Mouse (Mus musculus) kidney, embryonic 14.5 days (tissue): ENCODE measurements around the gene Kcnk10. TPM values are rescaled to one million over a fixed set of nuclear protein-coding genes. Genes with fewer than 3 reads are reported as not detected.
A peak's percentile ranks its signal among the peaks of the same experiment; 100 is the strongest.

ENCODE experiments used
- ATAC-seq: fragments of 200-750 bp; cut with Nextera tagmentation; 2 replicates; pipeline ENCODE4 v1.8.0; 2017; ENCODE audit warnings: moderate number of reproducible peaks, mild to moderate bottlenecking, moderate TSS enrichment, moderate library complexity; ENCODE audit not compliant: low FRiP score, low TSS enrichment
- H3K27ac ChIP-seq: fragments of 300-500 bp; sonication (generic); 2 replicates; pipeline ENCODE4 v1.5.1; 2014; ENCODE audit warnings: low read depth, mild to moderate bottlenecking, low read length, moderate library complexity, mixed read lengths
- H3K27me3 ChIP-seq: fragments of 300-500 bp; sonication (generic); 2 replicates; pipeline ENCODE4 v1.6.1; 2014; ENCODE audit warnings: mild to moderate bottlenecking, low read length; ENCODE audit not compliant: control insufficient read depth, insufficient read depth
- H3K36me3 ChIP-seq: fragments of 300-500 bp; sonication (generic); 2 replicates; pipeline ENCODE4 v1.6.1; 2014; ENCODE audit warnings: low read length, mixed read lengths; ENCODE audit not compliant: control insufficient read depth, insufficient read depth
- H3K4me1 ChIP-seq: fragments of 300-500 bp; sonication (generic); 2 replicates; pipeline ENCODE4 v1.6.1; 2014; ENCODE audit warnings: low read length, mixed read lengths; ENCODE audit not compliant: control insufficient read depth, insufficient read depth
- H3K4me2 ChIP-seq: fragments of 300-500 bp; sonication (generic); replicated peaks from 2 replicates; pipeline ENCODE4 v1.6.1; 2014; ENCODE audit warnings: low read depth, mild to moderate bottlenecking, low read length
- H3K4me3 ChIP-seq: fragments of 300-500 bp; sonication (generic); 2 replicates; pipeline ENCODE4 v1.5.1; 2014; ENCODE audit warnings: mild to moderate bottlenecking, low read length
- H3K9ac ChIP-seq: fragments of 300-500 bp; sonication (generic); 2 replicates; pipeline ENCODE4 v1.6.1; 2014; ENCODE audit warnings: low read depth, mild to moderate bottlenecking, low read length, moderate library complexity
- H3K9me3 ChIP-seq: fragments of 300-500 bp; sonication (generic); 2 replicates; pipeline ENCODE4 v1.6.1; 2016; ENCODE audit warnings: low read length; ENCODE audit not compliant: control insufficient read depth
- WGBS: fragments of 180-500 bp; shearing (Covaris S2); extraction: QIAGEN DNeasy Blood & Tissue Kit; methylation state at CpG from one replicate; pipeline ENCODE4 v1.1.7; 2014; 5-methylcytosine and 5-hydroxymethylcytosine counted together
- polyA plus RNA-seq: library from polyadenylated mRNA; unstranded; fragments of >200 nt; fragmentation: Nextera tagmentation; extraction: Ambion mirVana; gene quantifications from 2 replicates; pipeline ENCODE4 v1.2.1, GENCODE M21; 2014

The Kcnk10 gene
- polyA plus RNA-seq, 1 experiment from 2014 or later = 1.8 TPM

DNA sequence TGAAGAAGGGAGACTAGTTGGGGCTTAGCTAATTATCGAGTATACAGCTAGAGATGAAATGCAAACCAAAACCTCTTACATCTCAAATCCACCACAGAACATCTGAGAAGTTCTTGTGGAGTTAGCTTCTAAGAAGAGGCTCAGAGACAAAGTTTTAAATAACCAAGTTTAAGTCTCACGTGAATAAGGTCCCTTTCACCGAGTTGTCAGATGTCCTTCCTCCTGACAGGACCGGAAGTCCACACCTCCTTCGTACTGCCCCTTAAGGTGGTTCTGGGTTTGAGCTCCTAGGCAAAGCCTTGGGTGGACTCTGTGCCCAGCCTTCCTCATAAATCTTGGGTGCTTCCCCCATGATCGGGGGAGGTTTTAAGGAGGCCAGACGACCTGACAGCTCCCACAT lies 156.8 kb downstream of the Kcnk10 start:
- ATAC-seq = no peak
- Histone ChIP-seq H3K4me1 (no peaks in the 10 kb centered on the region), H3K27me3 (no peaks in the 10 kb centered on the region), H3K27ac (no peak overlapping the region), H3K4me2 (no peak overlapping the region), H3K36me3 (no peaks in the 10 kb centered on the region), H3K4me3 (no peak overlapping the region), H3K9me3 (no peaks in the 10 kb centered on the region), H3K9ac (no peak overlapping the region)
- 66% methylated on average over 7 of the region's 7 CpGs for WGBS

DNA sequence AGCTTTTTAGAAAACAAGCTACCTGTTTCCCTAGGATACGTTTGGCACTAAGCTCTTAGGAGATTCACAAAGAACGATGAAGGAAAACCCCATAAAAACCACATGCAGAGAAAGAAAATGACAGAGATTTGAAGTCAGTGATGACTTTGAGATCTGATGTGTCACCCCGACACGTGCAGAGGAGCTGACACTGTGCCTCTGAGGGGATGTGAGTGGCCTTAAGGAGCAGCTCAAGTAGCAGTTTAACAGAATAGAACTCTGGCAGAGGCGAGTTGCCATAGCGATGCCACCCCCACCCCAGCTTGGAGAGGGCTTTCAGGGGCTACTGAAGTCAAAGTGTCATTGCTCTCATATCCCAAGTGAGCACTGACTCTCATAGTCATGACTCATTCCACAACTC lies 158.3 kb downstream of the Kcnk10 start:
- H3K4me3 ChIP-seq = no peak overlapping the region
- no peak overlapping the region for H3K9ac ChIP-seq
- 68% methylated on average over 6 of the region's 6 CpGs for WGBS
- H3K27me3 ChIP-seq = no peaks in the 10 kb centered on the region
- H3K4me2 ChIP-seq = no peak overlapping the region
- no peak overlapping the region for H3K27ac ChIP-seq
- H3K36me3 ChIP-seq = no peaks in the 10 kb centered on the region
- no peak for ATAC-seq
- no peaks in the 10 kb centered on the region for H3K9me3 ChIP-seq
- H3K4me1 ChIP-seq = no peaks in the 10 kb centered on the region

DNA sequence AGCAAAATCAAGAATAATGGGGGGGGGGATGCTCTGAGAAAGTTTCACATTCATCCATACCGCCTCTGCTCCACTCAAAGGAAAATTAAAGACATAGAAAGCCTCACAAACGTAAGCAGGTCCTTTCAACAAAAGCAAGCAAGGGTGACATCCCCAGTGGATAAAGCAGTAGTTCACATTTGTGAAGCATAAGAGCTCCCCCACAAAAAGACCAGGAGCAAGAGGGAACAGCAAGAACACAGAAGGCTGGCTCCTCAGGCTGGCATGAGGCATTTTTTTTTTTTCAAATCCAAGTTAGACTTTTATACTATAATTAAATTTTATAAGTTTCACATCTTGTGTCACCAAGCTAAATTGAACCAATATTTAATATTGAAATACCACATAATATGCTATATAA lies 168.5 kb downstream of the Kcnk10 start:
- 49% methylated on average over 2 of the region's 2 CpGs for WGBS
- H3K36me3 ChIP-seq = no peaks in the 10 kb centered on the region
- H3K27ac ChIP-seq = no peak overlapping the region
- no peak for ATAC-seq
- H3K9me3 ChIP-seq = no peaks in the 10 kb centered on the region
- H3K4me2 ChIP-seq = no peak overlapping the region
- no peaks in the 10 kb centered on the region for H3K4me1 ChIP-seq
- no peak overlapping the region for H3K4me3 ChIP-seq
- H3K27me3 ChIP-seq = no peaks in the 10 kb centered on the region
- H3K9ac ChIP-seq = no peak overlapping the region

DNA sequence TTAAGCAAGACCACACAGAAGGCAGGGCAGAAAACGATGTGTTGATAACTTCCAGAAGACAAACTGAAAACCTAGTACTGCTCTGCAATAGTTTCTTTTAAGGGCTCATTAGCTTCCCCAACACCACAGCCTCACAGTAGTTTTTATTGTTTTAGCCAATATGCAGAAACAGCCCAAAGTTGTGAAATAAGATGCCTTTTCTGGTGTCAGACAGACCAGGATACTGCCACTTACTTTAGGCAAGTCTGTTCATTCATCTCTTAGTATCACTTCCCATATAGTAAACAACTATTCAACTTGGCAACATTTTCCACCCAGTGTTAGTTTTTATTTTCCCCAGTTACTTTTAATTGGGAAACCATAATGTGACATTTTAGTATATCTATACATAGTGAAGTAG lies 171.5 kb downstream of the Kcnk10 start:
- H3K4me3 ChIP-seq = no peak overlapping the region
- no peak overlapping the region for H3K9ac ChIP-seq
- WGBS = 0% methylated on average over 1 of the region's 1 CpGs
- no peaks in the 10 kb centered on the region for H3K27me3 ChIP-seq
- no peaks in the 10 kb centered on the region for H3K36me3 ChIP-seq
- peak; percentile 51; the same call in 1 of the 2 replicates for ATAC-seq
- H3K9me3 ChIP-seq = no peaks in the 10 kb centered on the region
- no peak overlapping the region for H3K27ac ChIP-seq
- H3K4me2 ChIP-seq = no peak overlapping the region
- no peaks in the 10 kb centered on the region for H3K4me1 ChIP-seq

DNA sequence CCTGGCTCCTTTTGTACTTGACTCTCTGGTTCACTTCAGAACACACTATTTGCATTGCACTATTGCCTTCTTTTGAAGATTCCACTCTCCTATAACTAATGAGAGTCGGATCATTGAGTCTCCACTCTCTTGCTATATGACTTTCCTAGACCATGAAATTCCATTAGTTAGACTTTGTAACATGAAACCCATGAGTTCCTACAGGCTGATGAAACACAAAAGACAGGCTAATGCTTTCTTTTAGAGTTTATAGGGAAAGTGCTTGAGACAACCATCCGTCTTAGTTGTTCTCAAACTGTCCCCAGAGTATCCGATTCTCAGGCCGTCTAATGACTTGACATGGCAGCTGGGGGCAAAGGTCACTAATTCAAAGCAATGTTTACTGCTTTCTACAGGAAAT lies 172.0 kb downstream of the Kcnk10 start:
- Histone ChIP-seq H3K4me3 (no peak overlapping the region), H3K27ac (no peak overlapping the region), H3K36me3 (no peaks in the 10 kb centered on the region), H3K4me2 (no peak overlapping the region), H3K4me1 (no peaks in the 10 kb centered on the region), H3K27me3 (no peaks in the 10 kb centered on the region), H3K9ac (no peak overlapping the region), H3K9me3 (no peaks in the 10 kb centered on the region)
- ATAC-seq = peak; percentile 89
- WGBS = 8% methylated on average over 4 of the region's 4 CpGs

DNA sequence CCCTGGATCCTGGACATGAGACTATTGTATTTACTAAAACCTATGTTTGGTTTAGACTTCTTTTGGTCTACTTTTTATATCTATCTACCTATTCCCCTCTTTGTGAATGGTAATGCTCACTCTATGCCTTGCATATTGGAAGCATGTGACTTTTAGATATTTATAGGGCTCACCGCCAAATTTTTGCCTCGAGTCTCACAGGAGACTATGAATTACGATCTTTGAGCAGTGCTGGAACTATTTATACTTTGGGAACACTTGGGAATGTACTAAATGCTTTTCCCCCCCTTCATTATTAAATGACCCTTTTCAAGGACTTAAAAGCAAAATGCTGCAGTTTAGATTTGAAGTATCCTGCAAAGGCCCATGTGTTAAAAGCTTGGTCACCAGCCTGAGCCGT lies 181.5 kb downstream of the Kcnk10 start:
- no peaks in the 10 kb centered on the region for H3K4me1 ChIP-seq
- 49% methylated on average over 4 of the region's 4 CpGs for WGBS
- no peak overlapping the region for H3K4me3 ChIP-seq
- no peak for ATAC-seq
- H3K27ac ChIP-seq = no peak overlapping the region
- H3K9ac ChIP-seq = no peak overlapping the region
- no peaks in the 10 kb centered on the region for H3K9me3 ChIP-seq
- no peaks in the 10 kb centered on the region for H3K27me3 ChIP-seq
- H3K36me3 ChIP-seq = no peaks in the 10 kb centered on the region
- H3K4me2 ChIP-seq = no peak overlapping the region

DNA sequence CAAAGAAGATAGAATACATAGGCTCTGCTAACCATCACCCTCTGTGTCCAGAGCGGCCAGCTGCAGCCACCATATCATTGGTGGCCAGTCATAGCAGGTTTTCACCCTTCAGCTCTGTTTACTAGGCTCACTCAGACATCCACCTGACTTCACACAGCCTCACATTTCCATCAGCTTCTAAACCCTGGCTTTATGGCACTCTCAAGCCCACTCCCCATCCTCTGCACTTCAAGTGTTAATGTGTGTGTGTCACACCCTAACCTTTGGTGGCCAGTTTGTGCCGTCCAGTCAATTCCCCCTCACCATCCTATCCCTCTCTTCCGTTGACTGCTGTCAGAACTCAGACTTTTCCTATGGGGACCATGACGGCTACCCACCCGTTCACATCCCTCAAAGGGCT lies 184.0 kb downstream of the Kcnk10 start:
- ATAC-seq = no peak
- Histone ChIP-seq H3K27ac (no peak overlapping the region), H3K4me3 (no peak overlapping the region), H3K4me1 (no peaks in the 10 kb centered on the region), H3K27me3 (no peaks in the 10 kb centered on the region), H3K36me3 (no peaks in the 10 kb centered on the region), H3K9me3 (no peaks in the 10 kb centered on the region), H3K4me2 (no peak overlapping the region), H3K9ac (no peak overlapping the region)
- WGBS = 89% methylated on average over 5 of the region's 5 CpGs

DNA sequence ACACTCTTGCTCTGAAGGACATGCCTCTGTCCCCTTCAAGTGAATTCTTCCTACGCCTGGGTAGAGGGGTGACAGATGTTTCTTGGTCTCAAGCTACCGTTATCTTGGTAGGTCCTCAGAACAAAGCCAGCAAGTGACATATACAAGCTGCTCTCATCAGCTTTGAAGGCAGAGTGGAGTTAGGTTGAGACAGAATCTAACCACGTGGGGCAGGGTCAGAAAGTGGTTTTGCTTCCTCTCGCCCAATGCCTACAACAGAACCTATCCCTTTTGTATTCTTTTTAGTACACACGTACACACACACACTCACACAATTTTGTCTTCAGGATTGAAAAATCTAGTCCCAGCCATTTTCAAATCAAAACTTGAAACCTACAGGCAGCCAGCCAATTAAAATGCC lies 186.8 kb downstream of the Kcnk10 start:
- Histone ChIP-seq H3K27me3 (no peaks in the 10 kb centered on the region), H3K27ac (no peak overlapping the region), H3K36me3 (no peaks in the 10 kb centered on the region), H3K9me3 (no peaks in the 10 kb centered on the region), H3K9ac (no peak overlapping the region), H3K4me1 (no peaks in the 10 kb centered on the region), H3K4me2 (no peak overlapping the region), H3K4me3 (no peak overlapping the region)
- no peak for ATAC-seq
- 79% methylated on average over 5 of the region's 5 CpGs for WGBS

DNA sequence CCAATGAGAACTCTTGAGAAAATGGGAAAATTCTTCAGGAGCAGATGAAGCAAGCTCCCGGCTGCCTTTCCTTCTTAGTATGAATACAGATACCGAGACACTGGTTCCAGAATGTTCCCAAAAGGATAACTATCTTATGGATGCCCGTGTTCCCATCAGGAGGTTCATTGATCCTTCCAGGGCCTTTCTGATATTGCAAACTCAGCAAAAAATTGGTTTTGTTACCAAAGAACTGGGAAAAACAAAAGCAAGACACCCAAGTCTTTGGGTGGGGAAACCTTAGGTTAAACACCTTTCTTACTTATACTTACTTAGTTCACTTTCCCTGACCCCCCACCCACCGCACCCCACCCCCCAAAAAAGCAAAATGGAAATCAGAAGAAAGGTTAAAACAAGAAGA lies 188.5 kb downstream of the Kcnk10 start:
- H3K4me3 ChIP-seq = no peak overlapping the region
- no peaks in the 10 kb centered on the region for H3K4me1 ChIP-seq
- ATAC-seq = no peak
- H3K9ac ChIP-seq = no peak overlapping the region
- WGBS = 93% methylated on average over 4 of the region's 4 CpGs
- H3K9me3 ChIP-seq = no peaks in the 10 kb centered on the region
- H3K4me2 ChIP-seq = no peak overlapping the region
- H3K36me3 ChIP-seq = no peaks in the 10 kb centered on the region
- no peaks in the 10 kb centered on the region for H3K27me3 ChIP-seq
- no peak overlapping the region for H3K27ac ChIP-seq
